ENCODE assay signal across 14 mouse cellular contexts in genomic region chr17:67213711-67214110, GRCm38 (mm10).
DNase-seq lines count a peak whose midpoint lies in the region; ATAC-seq and TF ChIP-seq lines count a peak whose summit lies in the region.
"Had no signal": no experiment of that assay in that cellular context is flagged by ENCODE, and none has a peak within 500 bp of the region (broad histone marks: within the 10 kb centered on the region; RNA-seq: fewer than 3 reads in every experiment).

No protein-coding gene starts in this region.

- H3K4me3 ChIP-seq in heart, embryonic 10.5 days: no peak overlapping the region
- no peak overlapping the region for H3K4me3 ChIP-seq in kidney, postnatal 0 days (replicated peaks; ENCODE audit: low read depth, low read length)
- H3K4me3 ChIP-seq: embryonic facial prominence, embryonic 13.5 days; myocyte had no signal

- ATAC-seq in kidney, postnatal 0 days (replicated peaks; ENCODE audit: low FRiP score, low read depth): no peak
- ATAC-seq: forebrain, embryonic 16.5 days had no signal

- no peak overlapping the region for H3K4me2 ChIP-seq in kidney, postnatal 0 days (ENCODE audit: low read length)
- H3K4me2 ChIP-seq: embryonic facial prominence, embryonic 13.5 days had no signal

- no peaks in the 10 kb centered on the region for H3K9me3 ChIP-seq in heart, embryonic 10.5 days
- H3K9me3 ChIP-seq in kidney, postnatal 0 days (replicated peaks; ENCODE audit: low read length): no peaks in the 10 kb centered on the region
- H3K9me3 ChIP-seq: embryonic facial prominence, embryonic 13.5 days had no signal

- 40% methylated on average over 3 of the region's 3 CpGs for WGBS in heart, embryonic 10.5 days
- WGBS in kidney, postnatal 0 days: 25% methylated on average over 3 of the region's 3 CpGs

- no peaks in the 10 kb centered on the region for H3K27me3 ChIP-seq in heart, embryonic 10.5 days (ENCODE audit: insufficient read depth, poor library complexity, severe bottlenecking)
- no peaks in the 10 kb centered on the region for H3K27me3 ChIP-seq in kidney, postnatal 0 days (ENCODE audit: insufficient read depth, low read length)
- H3K27me3 ChIP-seq: embryonic facial prominence, embryonic 13.5 days had no signal

- 0 out of 2 replicates have a peak, but pooled peaks cover 6% of the 10 kb centered on the region for H3K4me1 ChIP-seq in heart, embryonic 10.5 days
- H3K4me1 ChIP-seq in kidney, postnatal 0 days (replicated peaks; ENCODE audit: insufficient read depth, low read length): 0 out of 2 replicates have a peak, but pooled peaks cover 8% of the 10 kb centered on the region

- no peak overlapping the region for H3K27ac ChIP-seq in heart, embryonic 10.5 days
- H3K27ac ChIP-seq in kidney, postnatal 0 days: no peak overlapping the region
- H3K27ac ChIP-seq: embryonic facial prominence, embryonic 13.5 days had no signal

- H3K9ac ChIP-seq in kidney, postnatal 0 days (ENCODE audit: low read depth, low read length): no peak overlapping the region
- H3K9ac ChIP-seq: embryonic facial prominence, embryonic 13.5 days had no signal

- TF ChIP-seq CTCF in kidney, postnatal 0 days (IDR thresholded peaks at IDR 0.05; ENCODE audit: low read depth): no peak

- no peaks in the 10 kb centered on the region for H3K36me3 ChIP-seq in heart, embryonic 10.5 days
- no peaks in the 10 kb centered on the region for H3K36me3 ChIP-seq in kidney, postnatal 0 days (ENCODE audit: insufficient read depth, low read length)
- H3K36me3 ChIP-seq: embryonic facial prominence, embryonic 13.5 days had no signal

- peak; percentile 45 to 72 for DNase-seq in heart, adult 18-20 months
- DNase-seq in heart, embryonic 10.5 days (ENCODE audit: low spot score): no peak
- DNase-seq in brain, adult 2 months (ENCODE audit: low read depth, low spot score): peak; percentile 24
- peak; percentile 58 for DNase-seq in heart, adult 8-10 months (ENCODE audit: low spot score)
- DNase-seq in kidney, postnatal 0 days (ENCODE audit: low spot score): peak; percentile 35
- DNase-seq in right cerebral cortex, postnatal 14 days: no peak
- DNase-seq in cerebellum, adult 9-11 months: no peak
- no peak for DNase-seq in left cerebral cortex, adult 9 months (ENCODE audit: low spot score in 2 of 2)
- DNase-seq: cerebellum, adult 8-10 months; gastrocnemius, postnatal 25 days; liver had no signal

Comparison
In these comparisons a context has a peak if more than half of its experiments do, and no peak if none do; other contexts are left out.
1. DNase-seq: peak in heart, adult 18-20 months (2 of 2), brain, adult 2 months (single experiment), heart, adult 8-10 months (single experiment) and kidney, postnatal 0 days (single experiment); none in heart, embryonic 10.5 days (single experiment), right cerebral cortex, postnatal 14 days (single experiment), cerebellum, adult 9-11 months (single experiment) and left cerebral cortex, adult 9 months (0 of 2).